Mouse (Mus musculus) right cerebral cortex, postnatal 4 days (tissue): ENCODE results near the gene Rccd1.

Source experiments
- DNase-seq: peaks from one replicate; pipeline ENCODE4 v3.0.0-alpha.2; 2022

The Rccd1 gene

DNA sequence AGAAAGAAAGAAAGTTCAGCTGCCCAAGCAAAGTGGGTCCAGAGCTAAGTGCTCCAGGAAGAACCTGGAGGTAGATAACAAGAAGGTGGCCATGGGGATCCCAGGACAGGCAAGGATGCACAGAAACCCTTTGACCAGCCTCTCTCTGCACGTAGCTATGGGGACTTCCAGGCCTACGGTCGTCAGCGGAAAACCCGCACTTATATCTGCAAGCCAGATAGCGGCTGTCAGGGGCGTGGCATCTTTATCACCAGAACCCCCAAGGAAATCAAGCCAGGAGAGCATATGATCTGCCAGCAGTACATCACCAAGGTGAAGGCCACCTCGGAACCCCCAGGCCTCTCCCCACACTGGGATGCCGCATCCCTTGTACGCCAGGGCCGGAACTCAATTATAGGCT lies 71.4 kb downstream of the Rccd1 start:
- no peak for DNase-seq

GRCm38 (mm10) chr7:80252437-80252836 lies 71.8 kb downstream of the Rccd1 start:
- DNase-seq: no peak

GRCm38 (mm10) chr7:80246859-80247258 lies 77.4 kb downstream of the Rccd1 start:
- no peak for DNase-seq

DNA sequence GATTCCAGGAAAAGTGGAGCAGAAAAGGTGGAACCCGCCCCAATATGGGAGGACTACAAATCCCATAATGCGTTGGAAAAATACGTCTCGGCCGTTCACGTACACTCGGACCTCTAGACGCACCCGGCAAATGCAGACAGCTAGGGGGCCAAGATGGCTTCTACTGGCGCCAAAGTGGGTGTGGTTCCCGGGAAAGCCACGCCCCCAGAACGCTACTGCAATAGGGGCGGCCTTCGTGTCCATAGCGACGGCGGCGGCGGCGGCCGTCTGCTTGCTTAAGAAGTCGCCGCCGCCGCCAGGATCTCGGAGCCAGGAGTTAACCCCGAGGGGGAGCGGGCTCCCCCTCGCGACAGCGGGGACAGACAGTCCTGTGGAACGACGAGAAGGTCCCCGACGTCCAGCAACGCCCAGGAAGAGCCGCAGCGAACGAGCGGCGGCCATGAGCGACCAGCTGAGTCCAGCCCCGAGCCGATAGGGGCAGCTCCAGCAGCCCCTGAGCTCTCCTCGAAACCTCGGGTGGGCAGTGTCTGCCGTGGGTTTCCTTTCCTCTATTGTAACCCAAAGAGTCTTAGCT lies 78.0 kb downstream of the Rccd1 start, which contains the start of gene Ttll13:
Gene Ttll13 (plus strand): TSS at position 229 of the 574 bp plus-strand sequence.
- DNase-seq: peak; percentile 96

- no peak for DNase-seq
These were observed 79.4 kb downstream of the Rccd1 start for GRCm38 (mm10) chr7:80244851-80245250.
